Mouse (Mus musculus) CH12.LX (cell line): ENCODE results near the gene Pcgf1. TPM values are rescaled to one million over a fixed set of nuclear protein-coding genes. Genes with fewer than 3 reads are reported as not detected.

ENCODE experiments used
- DNase-seq: peaks from one replicate; pipeline ENCODE4 v3.0.0-alpha.2; 2013; ENCODE audit errors: extremely low read depth
- H3K27ac ChIP-seq: 2 replicates; pipeline ENCODE4 v1.5.1; 2012; ENCODE audit warnings: low read depth, mild to moderate bottlenecking, control low read depth, moderate library complexity; ENCODE audit not compliant: insufficient read depth
- H3K27me3 ChIP-seq: replicated peaks from 2 replicates; pipeline ENCODE3; 2012; ENCODE audit warnings: inconsistent platforms
- H3K36me3 ChIP-seq, 2 experiments: replicated peaks in 1 of 2; 2 replicates each; pipeline versions ENCODE3 to v1.6.1; 2012; ENCODE audit warnings: inconsistent platforms in 1 of 2, low read length in 1 of 2, mild to moderate bottlenecking in 1 of 2, mixed read lengths in 1 of 2, moderate library complexity in 1 of 2; ENCODE audit not compliant: control insufficient read depth in 1 of 2, insufficient read depth in 1 of 2
- H3K4me1 ChIP-seq, 2 experiments: 2 replicates each; pipeline ENCODE4 v1.6.1; 2012; ENCODE audit warnings: inconsistent platforms in 1 of 2, moderate library complexity in 1 of 2; ENCODE audit not compliant: insufficient read depth in 2 of 2, control insufficient read depth in 1 of 2
- H3K4me2 ChIP-seq: 2 replicates; pipeline ENCODE4 v1.6.1; 2012; ENCODE audit warnings: low read depth, mild to moderate bottlenecking, control low read depth; ENCODE audit not compliant: poor library complexity, insufficient read depth, severe bottlenecking
- H3K4me3 ChIP-seq, 3 experiments: fragments of 150-350 bp in 1 of 3; sonication (generic) in 1 of 3; replicated peaks in 1 of 3; 2 replicates each; pipeline versions ENCODE3 to v1.5.1; 2011 to 2012; ENCODE audit warnings: low read depth in 2 of 3, low read length in 2 of 3, mild to moderate bottlenecking in 2 of 3, moderate library complexity in 2 of 3, control low read depth in 1 of 3, improper control_type of control experiment in 1 of 3, inconsistent platforms in 1 of 3, mixed read lengths in 1 of 3; ENCODE audit not compliant: poor library complexity in 1 of 3
- H3K79me2 ChIP-seq: replicated peaks from 2 replicates; pipeline ENCODE4 v1.6.1; 2012; ENCODE audit warnings: mild to moderate bottlenecking, moderate library complexity; ENCODE audit not compliant: control insufficient read depth, poor library complexity, insufficient read depth, severe bottlenecking; ENCODE audit errors: extremely low read depth
- H3K9ac ChIP-seq: 2 replicates; pipeline ENCODE4 v1.6.1; 2012; ENCODE audit warnings: low read depth, mild to moderate bottlenecking, control low read depth, moderate library complexity; ENCODE audit not compliant: insufficient read depth
- H3K9me3 ChIP-seq: replicated peaks from 2 replicates; pipeline ENCODE3; 2012; ENCODE audit warnings: low read length, inconsistent platforms, mixed read lengths
- BHLHE40 ChIP-seq: IDR thresholded peaks from 2 replicates; pipeline ENCODE4 v1.6.1; 2011; ENCODE audit warnings: mild to moderate bottlenecking, low read depth, low read length, improper control_type of control experiment
- CHD2 ChIP-seq: IDR thresholded peaks from 2 replicates; pipeline ENCODE4 v1.6.1; 2011; ENCODE audit warnings: low read length, improper control_type of control experiment
- GABPA ChIP-seq: IDR thresholded peaks from 2 replicates; pipeline ENCODE4 v1.6.1; 2012; ENCODE audit warnings: low read depth, low read length, improper control_type of control experiment, inconsistent platforms; ENCODE audit not compliant: insufficient replicate concordance
- HCFC1 ChIP-seq: IDR thresholded peaks from 2 replicates; pipeline ENCODE4 v1.6.1; 2012; ENCODE audit warnings: low read depth, mild to moderate bottlenecking, inconsistent platforms, low read length, improper control_type of control experiment
- IRF4 ChIP-seq: IDR thresholded peaks from 2 replicates; pipeline ENCODE4 v1.6.1; 2014; ENCODE audit warnings: low read depth, mild to moderate bottlenecking, inconsistent platforms, low read length, improper control_type of control experiment
- JUND ChIP-seq: conservative IDR thresholded peaks from 2 replicates; pipeline ENCODE4 v1.6.1; 2011; ENCODE audit warnings: low read depth, low read length, improper control_type of control experiment
- MAZ ChIP-seq: IDR thresholded peaks from 2 replicates; pipeline ENCODE4 v1.6.1; 2012; ENCODE audit warnings: low read depth, mild to moderate bottlenecking, inconsistent platforms, low read length, improper control_type of control experiment, moderate library complexity
- NRF1 ChIP-seq: IDR thresholded peaks from 2 replicates; pipeline ENCODE4 v1.6.1; 2014; ENCODE audit warnings: low read depth, mild to moderate bottlenecking, inconsistent platforms, low read length, improper control_type of control experiment, moderate library complexity
- POLR2A ChIP-seq: IDR thresholded peaks from 2 replicates; pipeline ENCODE4 v1.6.1; 2011; ENCODE audit warnings: low read depth, mild to moderate bottlenecking, improper control_type of control experiment, low read length
- POLR2AphosphoS2 ChIP-seq: IDR thresholded peaks from 2 replicates; pipeline ENCODE4 v1.6.1; 2011; ENCODE audit warnings: low read depth, low read length, improper control_type of control experiment
- RCOR1 ChIP-seq: conservative IDR thresholded peaks from 2 replicates; pipeline ENCODE4 v1.6.1; 2012; ENCODE audit warnings: low read depth, mild to moderate bottlenecking, inconsistent platforms, low read length, improper control_type of control experiment
- TBP ChIP-seq: conservative IDR thresholded peaks from 2 replicates; pipeline ENCODE4 v1.6.1; 2011; ENCODE audit warnings: low read depth, low read length, improper control_type of control experiment
- TCF12 ChIP-seq: IDR thresholded peaks from 2 replicates; pipeline ENCODE4 v1.6.1; 2014; ENCODE audit warnings: low read depth, mild to moderate bottlenecking, inconsistent platforms, low read length, improper control_type of control experiment
- ZKSCAN1 ChIP-seq: IDR thresholded peaks from 2 replicates; pipeline ENCODE4 v1.6.1; 2012; ENCODE audit warnings: low read depth, inconsistent platforms, low read length, improper control_type of control experiment, borderline replicate concordance
- dilution Hi-C: fragments of 300-500 bp; cut with MboI; formaldehyde crosslinking; loops from 2 replicates; pipeline ENCODE4 v1.14.3; 2020; ENCODE audit warnings: low sequenced_read_pairs; ENCODE audit not compliant: extremely low pct_unique_long_range_greater_than_20kb, extremely low pct_ligation_motif_present
- in situ Hi-C: fragments of 300-500 bp; cut with MboI; formaldehyde crosslinking; loops from 3 replicates; pipeline ENCODE4 v1.14.3; 2019; ENCODE audit warnings: low sequenced_read_pairs, low pct_ligation_motif_present, low pct_unique_long_range_greater_than_20kb, mixed read lengths
- polyA plus RNA-seq: library from polyadenylated mRNA; unstranded; fragments of >175 nt; gene quantifications from 2 replicates; pipeline ENCODE4 v1.2.1, GENCODE M21; 2012; ENCODE audit warnings: low read depth; ENCODE audit not compliant: insufficient read length
- total RNA-seq, 2 experiments: library from RNA; depleted of rRNA; stranded (reverse); fragments of 300-350 nt in 1 of 2; fragments of >200 nt in 1 of 2; gene quantifications; 2 replicates each; pipeline ENCODE4 v1.2.3; 2012 to 2014

Pcgf1 gene
- total and polyA plus RNA-seq, 3 experiments = 12.4 to 16.6 (median 12.5) TPM

GRCm38 (mm10) chr6:83118369-83118768 is 40.7 kb downstream of the Pcgf1 start:
- H3K79me2 ChIP-seq = peaks cover 22% of the 10 kb centered on the region
- no peak overlapping the region for H3K4me2 ChIP-seq
- no peak overlapping the region for H3K27ac ChIP-seq
- peaks cover 18 to 35% of the 10 kb centered on the region in 2 experiments for H3K36me3 ChIP-seq
- H3K9ac ChIP-seq = no peak overlapping the region
- H3K4me1 ChIP-seq = peaks cover 30 to 78% of the 10 kb centered on the region in 2 experiments
- in situ Hi-C loops = loop anchor here (5.0 kb wide), 1 partner anchor 39 kb away; the partner anchor contains the start of genes 1700003E16Rik and Wdr54
- dilution Hi-C loops = no loop called here
- no peak for DNase-seq
- TF ChIP-seq CHD2 (0 out of 2 replicates have a peak, but pooled peaks have one; percentile 16), NRF1 (no peak), HCFC1 (no peak)
- no peaks in the 10 kb centered on the region for H3K27me3 ChIP-seq
- no peak overlapping the region for H3K4me3 ChIP-seq
- H3K9me3 ChIP-seq = no peaks in the 10 kb centered on the region

GRCm38 (mm10) chr6:83118825-83119733 is 41.4 kb downstream of the Pcgf1 start:
- Histone ChIP-seq H3K36me3 (peaks cover 18 to 38% of the 10 kb centered on the region in 2 experiments), H3K4me2 (no peak overlapping the region), H3K27me3 (no peaks in the 10 kb centered on the region), H3K79me2 (peaks cover 20% of the 10 kb centered on the region), H3K27ac (no peak overlapping the region), H3K4me3 (no peak overlapping the region), H3K9ac (no peak overlapping the region), H3K4me1 (peaks cover 29 to 77% of the 10 kb centered on the region in 2 experiments), H3K9me3 (no peaks in the 10 kb centered on the region)
- dilution Hi-C loops (no loop called here), in situ Hi-C loops (loop anchor here (5.0 kb wide), 1 partner anchor 38 kb away; the partner anchor contains the start of genes 1700003E16Rik and Wdr54)
- DNase-seq = peak; percentile 65
- TF ChIP-seq CHD2 (no peak), GABPA (no peak), TBP (no peak), TCF12 (no peak), POLR2AphosphoS2 (peak; percentile 65; the same call in 1 of the 2 replicates), IRF4 (no peak), ZKSCAN1 (no peak), POLR2A (0 out of 2 replicates have a peak, but pooled peaks have one; percentile 18), JUND (no peak), BHLHE40 (no peak), RCOR1 (no peak), MAZ (no peak)
